Comparison of ENCODE assay signal across 14 mouse cellular contexts in genomic region chr4:141601148-141601862, GRCm38 (mm10). TPM values are rescaled to one million over a fixed set of nuclear protein-coding genes. Genes with fewer than 3 reads are reported as not detected.
DNase-seq lines count a peak whose midpoint lies in the region; ATAC-seq and TF ChIP-seq lines count a peak whose summit lies in the region.
"Had no signal": no experiment of that assay in that cellular context is flagged by ENCODE, and none has a peak within 500 bp of the region (broad histone marks: within the 10 kb centered on the region; RNA-seq: fewer than 3 reads in every experiment).

No protein-coding gene starts in this region.

- H3K36me3 ChIP-seq in heart, embryonic 12.5 days, result no peaks in the 10 kb centered on the region
- H3K36me3 ChIP-seq in small intestine, adult 2 months (ENCODE audit: control insufficient read depth, insufficient read depth, low read length), result no peaks in the 10 kb centered on the region
- no peaks in the 10 kb centered on the region for H3K36me3 ChIP-seq in forebrain, embryonic 12.5 days (replicated peaks)
- H3K36me3 ChIP-seq: midbrain, embryonic 13.5 days; neural tube, embryonic 12.5 days had no signal

- no peak overlapping the region for H3K4me2 ChIP-seq in heart, embryonic 12.5 days
- no peak overlapping the region for H3K4me2 ChIP-seq in forebrain, embryonic 12.5 days
- H3K4me2 ChIP-seq: midbrain, embryonic 13.5 days; neural tube, embryonic 12.5 days had no signal

- no peak overlapping the region for H3K4me3 ChIP-seq in heart, embryonic 12.5 days
- peak overlapping the region; percentile 79 for H3K4me3 ChIP-seq in small intestine, adult 2 months (ENCODE audit: low read depth, low read length)
- H3K4me3 ChIP-seq in forebrain, embryonic 12.5 days (replicated peaks), result no peak overlapping the region
- H3K4me3 ChIP-seq: midbrain, embryonic 13.5 days; neural tube, embryonic 12.5 days had no signal

- 0 out of 2 replicates have a peak, but pooled peaks have one; percentile 4 for TF ChIP-seq CTCF in small intestine, adult 2 months (IDR thresholded peaks at IDR 0.05; ENCODE audit: extremely low read depth, insufficient read length, insufficient replicate concordance, low read depth, low read length)

- peak overlapping the region; percentile 74 for H3K27ac ChIP-seq in heart, embryonic 12.5 days (ENCODE audit: poor library complexity, severe bottlenecking)
- H3K27ac ChIP-seq in small intestine, adult 2 months (ENCODE audit: insufficient read depth, low read depth, low read length), result peak overlapping the region; percentile 98
- no peak overlapping the region for H3K27ac ChIP-seq in forebrain, embryonic 12.5 days
- H3K27ac ChIP-seq: hindbrain, embryonic 14.5 days; midbrain, embryonic 13.5 days; neural tube, embryonic 12.5 days had no signal

- H3K4me1 ChIP-seq in heart, embryonic 12.5 days (replicated peaks), result peaks cover 60% of the 10 kb centered on the region
- peaks cover 15% of the 10 kb centered on the region for H3K4me1 ChIP-seq in small intestine, adult 2 months (ENCODE audit: control insufficient read depth, insufficient read depth, insufficient read length, low read length)
- peaks cover 23% of the 10 kb centered on the region for H3K4me1 ChIP-seq in forebrain, embryonic 12.5 days

- H3K9ac ChIP-seq in heart, embryonic 12.5 days, result no peak overlapping the region
- H3K9ac ChIP-seq in forebrain, embryonic 12.5 days, result no peak overlapping the region
- H3K9ac ChIP-seq: hindbrain, embryonic 14.5 days; midbrain, embryonic 13.5 days; neural tube, embryonic 12.5 days had no signal

- no peak for ATAC-seq in heart, embryonic 12.5 days (ENCODE audit: insufficient number of reproducible peaks, low FRiP score)
- no peak for ATAC-seq in forebrain, embryonic 12.5 days (ENCODE audit: low FRiP score)
- ATAC-seq: CD4-positive, CD25-positive, alpha-beta regulatory T cell, adult 4 months had no signal

- 57% methylated on average over 12 of the region's 12 CpGs for WGBS in heart, embryonic 12.5 days
- WGBS in small intestine, adult 2 months, result 24% methylated on average over 12 of the region's 12 CpGs
- 68% methylated on average over 12 of the region's 12 CpGs for WGBS in forebrain, embryonic 12.5 days

- no peaks in the 10 kb centered on the region for H3K9me3 ChIP-seq in heart, embryonic 12.5 days (replicated peaks)
- no peaks in the 10 kb centered on the region for H3K9me3 ChIP-seq in forebrain, embryonic 12.5 days
- H3K9me3 ChIP-seq: midbrain, embryonic 13.5 days; neural tube, embryonic 12.5 days had no signal

- DNase-seq in kidney, adult 18-20 months, result peak; percentile 9
- no peak for DNase-seq in kidney, postnatal 14 days
- peak; percentile 14 for DNase-seq in retina, postnatal 1 day
- DNase-seq in retina, embryonic 14.5 days (ENCODE audit: low spot score), result no peak
- DNase-seq in right cerebral cortex, adult 2 months (ENCODE audit: low spot score in 2 of 2), result no peak
- DNase-seq: cerebellum, adult 18-20 months; embryo, embryonic 11 days had no signal

- TF ChIP-seq POLR2A in small intestine, adult 2 months (IDR thresholded peaks at IDR 0.05; ENCODE audit: low read depth, low read length), result peak; percentile 81

- no peaks in the 10 kb centered on the region for H3K27me3 ChIP-seq in heart, embryonic 12.5 days (replicated peaks)
- H3K27me3 ChIP-seq in small intestine, adult 2 months (ENCODE audit: control insufficient read depth, insufficient read depth, low read length), result no peaks in the 10 kb centered on the region
- H3K27me3 ChIP-seq in forebrain, embryonic 12.5 days, result peaks cover 49% of the 10 kb centered on the region

RNA-seq across cellular contexts. Expression of gene Fblim1, which starts 4.6 kb away (rescaled TPM):
- polyA plus RNA-seq in heart, embryonic 12.5 days (2016; fragmentation: Nextera tagmentation; extraction: Ambion mirVana), result 70.1 and 70.6 TPM in 2 replicates
- 55.3 and 108 TPM in 2 replicates for polyA plus RNA-seq in small intestine, adult 2 months (2012; rRNA removed)
- 17.3 and 19.8 TPM in 2 replicates for polyA plus RNA-seq in forebrain, embryonic 12.5 days (2016; fragmentation: Nextera tagmentation; extraction: Ambion mirVana)

RNA-seq across cellular contexts. Expression of gene Tmem82, which starts 17.1 kb away (rescaled TPM):
- 0.19 and 0.37 TPM in 2 replicates for polyA plus RNA-seq in heart, embryonic 12.5 days (2016; fragmentation: Nextera tagmentation; extraction: Ambion mirVana)
- polyA plus RNA-seq in small intestine, adult 2 months (2012; rRNA removed), result 46.5 and 61.9 TPM in 2 replicates
- polyA plus RNA-seq in forebrain, embryonic 12.5 days (2016; fragmentation: Nextera tagmentation; extraction: Ambion mirVana), result 0.09 and 0.33 TPM in 2 replicates
- polyA plus RNA-seq: CD4-positive, CD25-positive, alpha-beta regulatory T cell, adult 4 months; hindbrain, embryonic 14.5 days had no signal

RNA-seq across cellular contexts. Expression of gene Slc25a34, which starts 22.3 kb away (rescaled TPM):
- polyA plus RNA-seq in heart, embryonic 12.5 days (2016; fragmentation: Nextera tagmentation; extraction: Ambion mirVana), result 0.21 and 0.24 TPM in 2 replicates
- 11.2 and 25.3 TPM in 2 replicates for polyA plus RNA-seq in small intestine, adult 2 months (2012; rRNA removed)
- not detected in 2 replicates for polyA plus RNA-seq in forebrain, embryonic 12.5 days (2016; fragmentation: Nextera tagmentation; extraction: Ambion mirVana)
- polyA plus RNA-seq: CD4-positive, CD25-positive, alpha-beta regulatory T cell, adult 4 months; hindbrain, embryonic 14.5 days; neural tube, embryonic 12.5 days had no signal

Comparison
In these comparisons a context has a peak if more than half of its experiments do, and no peak if none do; other contexts are left out.
1. DNase-seq: peak in kidney, adult 18-20 months (single experiment) and retina, postnatal 1 day (single experiment); none in kidney, postnatal 14 days (single experiment), retina, embryonic 14.5 days (single experiment) and right cerebral cortex, adult 2 months (0 of 2).
2. RNA of gene Tmem82, which starts 17.1 kb away (polyA plus RNA-seq): 46.5 to 61.9 TPM in small intestine, adult 2 months; 0.19 to 0.37 TPM in heart, embryonic 12.5 days and 0.09 to 0.33 TPM in forebrain, embryonic 12.5 days; every median in the first group is over 10 times any median in the second.